Mouse (Mus musculus) hindbrain, embryonic 15.5 days (tissue): Measurements from ENCODE around the gene Wbp2. TPM values are rescaled to one million over a fixed set of nuclear protein-coding genes. Genes with fewer than 3 reads are reported as not detected.

Experiments used
- ATAC-seq: fragments of 200-750 bp; cut with Nextera tagmentation; 2 replicates; pipeline ENCODE4 v1.8.0; 2017; ENCODE audit warnings: low read depth, moderate number of reproducible peaks, moderate TSS enrichment; ENCODE audit not compliant: low FRiP score
- H3K27ac ChIP-seq: fragments of 300-500 bp; sonication (generic); replicated peaks from 2 replicates; pipeline ENCODE4 v1.5.1; 2015; ENCODE audit warnings: mild to moderate bottlenecking, inconsistent platforms
- H3K27me3 ChIP-seq: fragments of 300-500 bp; sonication (generic); 2 replicates; pipeline ENCODE4 v1.6.1; 2015; ENCODE audit warnings: control low read depth, inconsistent platforms
- H3K36me3 ChIP-seq: fragments of 300-500 bp; sonication (generic); 2 replicates; pipeline ENCODE4 v1.6.1; 2015; ENCODE audit warnings: control low read depth, inconsistent platforms
- H3K4me1 ChIP-seq: fragments of 300-500 bp; sonication (generic); replicated peaks from 2 replicates; pipeline ENCODE4 v1.6.1; 2015; ENCODE audit warnings: control low read depth, inconsistent platforms
- H3K4me2 ChIP-seq: fragments of 300-500 bp; sonication (generic); 2 replicates; pipeline ENCODE4 v1.6.1; 2015; ENCODE audit warnings: moderate library complexity, mild to moderate bottlenecking, inconsistent platforms
- H3K4me3 ChIP-seq: fragments of 300-500 bp; sonication (generic); 2 replicates; pipeline ENCODE4 v1.5.1; 2015; ENCODE audit warnings: mild to moderate bottlenecking, inconsistent platforms
- H3K9ac ChIP-seq: fragments of 300-500 bp; sonication (generic); 2 replicates; pipeline ENCODE4 v1.6.1; 2015; ENCODE audit warnings: inconsistent platforms
- H3K9me3 ChIP-seq: fragments of 300-500 bp; sonication (generic); 2 replicates; pipeline ENCODE4 v1.6.1; 2016; ENCODE audit warnings: control low read depth, inconsistent platforms
- WGBS: fragments of 180-500 bp; shearing (Covaris S2); methylation state at CpG from one replicate; pipeline ENCODE4 v1.1.7; 2015; 5-methylcytosine and 5-hydroxymethylcytosine counted together
- polyA plus RNA-seq: library from polyadenylated mRNA; unstranded; fragments of >200 nt; fragmentation: Nextera tagmentation; extraction: Ambion mirVana; gene quantifications from 2 replicates; pipeline ENCODE4 v1.2.1, GENCODE M21; 2015

Gene Wbp2
- polyA plus RNA-seq, 1 experiment from 2014 or later, result 196 TPM

- ATAC-seq, result no peak
- Histone ChIP-seq H3K9me3 (no peaks in the 10 kb centered on the region), H3K36me3 (peaks cover 82% of the 10 kb centered on the region), H3K27ac (no peak overlapping the region), H3K27me3 (no peaks in the 10 kb centered on the region), H3K4me2 (no peak overlapping the region), H3K4me3 (no peak overlapping the region), H3K4me1 (no peaks in the 10 kb centered on the region), H3K9ac (no peak overlapping the region)
- 98% methylated on average over 11 of the region's 11 CpGs for WGBS
These were observed 30.9 kb downstream of the Wbp2 start for GRCm38 (mm10) chr11:116055873-116056272.

GRCm38 (mm10) chr11:116053510-116054229 is 33.1 kb downstream of the Wbp2 start:
- Histone ChIP-seq H3K4me2 (no peak overlapping the region), H3K4me3 (no peak overlapping the region), H3K4me1 (no peaks in the 10 kb centered on the region), H3K27me3 (no peaks in the 10 kb centered on the region), H3K9ac (no peak overlapping the region), H3K27ac (no peak overlapping the region), H3K9me3 (no peaks in the 10 kb centered on the region), H3K36me3 (peaks cover 83% of the 10 kb centered on the region)
- ATAC-seq, result no peak
- 96% methylated on average over 9 of the region's 9 CpGs for WGBS

- 85% methylated on average over 4 of the region's 4 CpGs for WGBS
- no peak overlapping the region for H3K27ac ChIP-seq
- no peak overlapping the region for H3K4me2 ChIP-seq
- no peaks in the 10 kb centered on the region for H3K9me3 ChIP-seq
- no peak overlapping the region for H3K9ac ChIP-seq
- peaks cover 65% of the 10 kb centered on the region for H3K36me3 ChIP-seq
- H3K27me3 ChIP-seq, result no peaks in the 10 kb centered on the region
- H3K4me1 ChIP-seq, result no peaks in the 10 kb centered on the region
- ATAC-seq, result no peak
- H3K4me3 ChIP-seq, result no peak overlapping the region
These were observed 36.6 kb downstream of the Wbp2 start for GRCm38 (mm10) chr11:116050196-116050595.

GRCm38 (mm10) chr11:116049610-116050009 is 37.2 kb downstream of the Wbp2 start:
- no peak overlapping the region for H3K4me3 ChIP-seq
- 90% methylated on average over 2 of the region's 2 CpGs for WGBS
- ATAC-seq, result no peak

GRCm38 (mm10) chr11:116045173-116045572 is 41.6 kb downstream of the Wbp2 start:
- no peak for ATAC-seq
- H3K4me3 ChIP-seq, result no peak overlapping the region
- peaks cover 35% of the 10 kb centered on the region for H3K36me3 ChIP-seq
- no peaks in the 10 kb centered on the region for H3K27me3 ChIP-seq
- H3K27ac ChIP-seq, result no peak overlapping the region
- H3K9me3 ChIP-seq, result no peaks in the 10 kb centered on the region
- WGBS, result 95% methylated on average over 6 of the region's 6 CpGs
- H3K9ac ChIP-seq, result no peak overlapping the region
- no peak overlapping the region for H3K4me2 ChIP-seq
- no peaks in the 10 kb centered on the region for H3K4me1 ChIP-seq

More at GRCm38 (mm10) chr11:116049610-116050009, 37.2 kb downstream of the Wbp2 start:
- Histone ChIP-seq H3K9ac (no peak overlapping the region), H3K27me3 (no peaks in the 10 kb centered on the region), H3K36me3 (peaks cover 59% of the 10 kb centered on the region), H3K27ac (no peak overlapping the region), H3K4me1 (no peaks in the 10 kb centered on the region), H3K9me3 (no peaks in the 10 kb centered on the region), H3K4me2 (no peak overlapping the region)

GRCm38 (mm10) chr11:116043286-116043685 is 43.5 kb downstream of the Wbp2 start:
- Histone ChIP-seq H3K4me2 (no peak overlapping the region), H3K27ac (no peak overlapping the region), H3K27me3 (no peaks in the 10 kb centered on the region), H3K4me3 (no peak overlapping the region), H3K9ac (no peak overlapping the region), H3K4me1 (no peaks in the 10 kb centered on the region), H3K36me3 (peaks cover 27% of the 10 kb centered on the region; the same call in 1 of the 2 replicates), H3K9me3 (no peaks in the 10 kb centered on the region)
- WGBS, result 96% methylated on average over 1 of the region's 1 CpGs
- no peak for ATAC-seq

- H3K27me3 ChIP-seq, result no peaks in the 10 kb centered on the region
- H3K27ac ChIP-seq, result no peak overlapping the region
- 94% methylated on average over 5 of the region's 5 CpGs for WGBS
- no peak for ATAC-seq
- no peak overlapping the region for H3K9ac ChIP-seq
- no peaks in the 10 kb centered on the region for H3K4me1 ChIP-seq
- H3K36me3 ChIP-seq, result peaks cover 20% of the 10 kb centered on the region; the same call in 1 of the 2 replicates
- no peak overlapping the region for H3K4me2 ChIP-seq
- H3K4me3 ChIP-seq, result no peak overlapping the region
- no peaks in the 10 kb centered on the region for H3K9me3 ChIP-seq
These were observed 44.2 kb downstream of the Wbp2 start for GRCm38 (mm10) chr11:116042372-116043138.

- no peak overlapping the region for H3K9ac ChIP-seq
- ATAC-seq, result no peak
- H3K27ac ChIP-seq, result no peak overlapping the region
- 98% methylated on average over 2 of the region's 2 CpGs for WGBS
- H3K4me1 ChIP-seq, result no peaks in the 10 kb centered on the region
- H3K4me3 ChIP-seq, result no peak overlapping the region
- peaks cover 16% of the 10 kb centered on the region; the same call in 1 of the 2 replicates for H3K36me3 ChIP-seq
- H3K27me3 ChIP-seq, result no peaks in the 10 kb centered on the region
- H3K9me3 ChIP-seq, result no peaks in the 10 kb centered on the region
- H3K4me2 ChIP-seq, result no peak overlapping the region
These were observed 45.0 kb downstream of the Wbp2 start for GRCm38 (mm10) chr11:116041833-116042232.

- 91% methylated on average over 6 of the region's 6 CpGs for WGBS
- ATAC-seq, result no peak
- Histone ChIP-seq H3K27me3 (no peaks in the 10 kb centered on the region), H3K36me3 (peaks cover 16% of the 10 kb centered on the region; the same call in 1 of the 2 replicates), H3K9me3 (no peaks in the 10 kb centered on the region), H3K4me2 (no peak overlapping the region), H3K4me3 (no peak overlapping the region), H3K9ac (no peak overlapping the region), H3K4me1 (no peaks in the 10 kb centered on the region), H3K27ac (no peak overlapping the region)
These were observed 46.2 kb downstream of the Wbp2 start for GRCm38 (mm10) chr11:116040593-116040992.

GRCm38 (mm10) chr11:116037826-116038225 is 49.0 kb downstream of the Wbp2 start:
- no peaks in the 10 kb centered on the region for H3K27me3 ChIP-seq
- 94% methylated on average over 9 of the region's 9 CpGs for WGBS
- H3K4me2 ChIP-seq, result no peak overlapping the region
- 0 out of 2 replicates have a peak, but pooled peaks cover 3% of the 10 kb centered on the region for H3K4me1 ChIP-seq
- no peak overlapping the region for H3K9ac ChIP-seq
- no peak overlapping the region for H3K27ac ChIP-seq
- H3K4me3 ChIP-seq, result no peak overlapping the region
- no peaks in the 10 kb centered on the region for H3K9me3 ChIP-seq
- no peak for ATAC-seq
- peaks cover 20% of the 10 kb centered on the region; the same call in 1 of the 2 replicates for H3K36me3 ChIP-seq

- Histone ChIP-seq H3K9ac (no peak overlapping the region), H3K4me2 (no peak overlapping the region), H3K36me3 (peaks cover 17% of the 10 kb centered on the region; the same call in 1 of the 2 replicates), H3K4me3 (no peak overlapping the region), H3K27ac (no peak overlapping the region), H3K27me3 (no peaks in the 10 kb centered on the region), H3K4me1 (peaks cover 12% of the 10 kb centered on the region), H3K9me3 (no peaks in the 10 kb centered on the region)
- ATAC-seq, result no peak
- 91% methylated on average over 3 of the region's 3 CpGs for WGBS
These were observed 50.1 kb downstream of the Wbp2 start for GRCm38 (mm10) chr11:116036671-116037070.

GRCm38 (mm10) chr11:116034584-116034983 is 52.2 kb downstream of the Wbp2 start:
- no peak overlapping the region for H3K4me3 ChIP-seq
- peaks cover 22% of the 10 kb centered on the region for H3K4me1 ChIP-seq
- peaks cover 10% of the 10 kb centered on the region; the same call in 1 of the 2 replicates for H3K36me3 ChIP-seq
- H3K4me2 ChIP-seq, result no peak overlapping the region
- no peak overlapping the region for H3K9ac ChIP-seq
- no peak for ATAC-seq
- WGBS, result 94% methylated on average over 6 of the region's 6 CpGs
- no peaks in the 10 kb centered on the region for H3K9me3 ChIP-seq
- no peaks in the 10 kb centered on the region for H3K27me3 ChIP-seq
- H3K27ac ChIP-seq, result no peak overlapping the region
